Mouse (Mus musculus) erythroid progenitor cell, adult 5-6 weeks (primary cell): ENCODE data around the gene Tmem247. TPM values are rescaled to one million over a fixed set of nuclear protein-coding genes. Genes with fewer than 3 reads are reported as not detected.

ENCODE experiments used
- ATAC-seq: replicated peaks from 2 replicates; pipeline ENCODE4 v1.8.0; 2016; ENCODE audit warnings: moderate number of reproducible peaks, mild to moderate bottlenecking, moderate TSS enrichment, inconsistent platforms; ENCODE audit not compliant: poor library complexity, low FRiP score, severe bottlenecking
- total RNA-seq, 2 experiments: library from RNA; stranded (forward) in 1 of 2; stranded (reverse) in 1 of 2; fragments of 150-400 nt in 1 of 2; fragments of 186-747, 209-891 nt in 1 of 2; gene quantifications; 2 replicates each; pipeline versions ENCODE4 v1.2.3 to v1.2.4; 2015 to 2017; ENCODE audit warnings: low replicate concordance in 2 of 2

Gene Tmem247
- total RNA-seq (2015; ENCODE audit: low replicate concordance) (not detected in 2 replicates), total RNA-seq (2017; ENCODE audit: low replicate concordance) (not detected in 2 replicates)

GRCm38 (mm10) chr17:86917048-86917447, at the start of gene Tmem247:
Gene Tmem247 (plus strand): TSS chr17:86917348.
- no peak for ATAC-seq

DNA sequence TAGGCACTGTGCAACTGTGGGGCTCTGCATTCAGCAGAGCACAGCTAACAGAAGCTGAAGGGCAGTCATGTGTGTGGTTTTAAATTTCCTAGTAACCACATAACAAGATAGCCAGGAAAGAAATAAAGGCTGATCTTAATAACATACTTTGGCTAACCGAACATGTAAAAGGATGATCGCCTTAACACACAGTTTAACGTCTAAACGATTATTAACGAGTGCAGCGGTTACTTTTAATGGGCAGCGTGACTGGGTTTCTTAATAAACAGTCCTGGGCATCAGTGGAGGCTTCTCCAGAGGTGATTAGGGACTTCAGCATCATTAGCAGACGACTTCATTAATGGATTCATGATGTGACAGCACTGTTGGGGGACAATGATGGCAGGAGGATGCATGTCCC, 46.6 kb upstream of the Tmem247 start:
- ATAC-seq, result no peak

DNA sequence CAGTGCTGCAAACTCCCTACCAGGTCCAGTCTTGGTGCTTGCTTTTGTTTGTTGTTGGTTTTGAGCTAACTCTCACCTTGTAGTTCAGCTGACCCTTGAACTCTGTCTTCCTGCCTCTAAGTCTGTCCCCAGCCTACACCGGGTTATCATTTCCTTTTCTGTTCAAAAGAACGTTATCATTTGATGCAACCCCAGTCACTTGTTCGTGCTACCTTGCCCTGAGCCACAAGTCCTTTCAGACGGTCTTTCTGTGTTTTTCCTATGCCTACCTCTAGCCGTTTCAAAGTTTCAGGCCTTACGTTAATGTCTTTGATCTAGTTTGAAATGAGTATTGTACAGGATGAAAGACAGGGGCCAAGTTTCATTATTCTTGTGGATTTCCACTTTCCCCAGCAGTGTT, 44.5 kb upstream of the Tmem247 start:
- no peak for ATAC-seq

DNA sequence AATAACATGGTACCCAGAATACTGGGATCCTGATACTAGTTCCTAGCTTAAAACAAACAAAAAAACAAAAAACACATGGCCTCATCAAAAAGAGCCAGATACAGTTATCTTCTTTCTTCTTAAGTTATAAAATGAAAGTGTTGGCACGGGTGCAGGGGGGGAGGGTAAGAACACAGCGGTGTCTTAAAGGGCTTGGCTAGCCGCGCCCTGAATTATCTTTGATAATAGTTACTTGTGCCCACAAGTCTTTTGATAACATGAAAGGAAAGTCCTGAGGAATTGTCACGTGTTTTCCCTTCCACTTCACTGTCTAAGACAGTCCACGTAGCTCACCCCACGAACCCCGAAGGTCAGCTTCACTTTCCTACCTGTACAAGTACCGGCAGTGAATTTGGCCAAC, 40.2 kb upstream of the Tmem247 start:
- no peak for ATAC-seq

- ATAC-seq, result no peak
Measured at GRCm38 (mm10) chr17:86877747-86878146, 39.4 kb upstream of the Tmem247 start.

DNA sequence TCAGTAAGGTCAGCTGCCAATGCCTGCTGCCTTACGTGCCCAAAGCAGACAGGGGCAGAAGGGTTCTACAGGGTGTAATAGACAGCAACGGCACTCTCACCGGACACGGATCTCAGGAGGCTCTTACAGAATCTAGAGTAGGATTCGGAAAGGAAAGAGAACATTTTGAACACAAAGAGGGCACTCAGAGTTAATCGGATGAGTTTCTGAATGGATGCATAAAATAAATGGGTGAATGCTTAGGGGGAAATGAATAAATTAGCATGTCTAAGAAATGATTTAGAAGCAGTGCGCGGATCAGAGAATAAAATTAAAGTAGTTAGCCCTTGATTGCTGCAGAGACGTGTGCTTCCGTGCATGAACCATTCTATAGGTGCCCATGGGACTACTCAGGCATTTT, 37.1 kb upstream of the Tmem247 start:
- ATAC-seq, result no peak

GRCm38 (mm10) chr17:86880461-86881044, 36.6 kb upstream of the Tmem247 start:
- no peak for ATAC-seq

DNA sequence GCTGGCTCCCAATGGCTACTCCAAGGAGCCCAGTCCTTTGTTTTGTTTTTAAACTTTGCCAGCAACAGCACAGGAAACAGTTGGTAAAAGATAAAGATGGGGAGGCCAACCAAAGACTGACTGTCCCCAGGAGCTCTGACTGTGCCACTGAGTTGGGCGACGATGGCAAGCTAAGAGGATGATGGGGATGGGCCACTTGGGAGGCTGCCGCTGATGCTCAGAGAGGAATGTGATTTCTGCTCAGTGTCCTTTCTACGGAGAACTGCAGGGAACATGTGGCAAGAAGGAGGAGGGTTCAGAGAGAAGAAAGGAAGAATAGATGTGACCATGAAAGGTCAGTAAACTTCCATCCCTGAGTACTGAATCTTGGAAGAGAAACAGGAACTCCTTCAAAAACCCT, 22.0 kb upstream of the Tmem247 start:
- ATAC-seq, result no peak

DNA sequence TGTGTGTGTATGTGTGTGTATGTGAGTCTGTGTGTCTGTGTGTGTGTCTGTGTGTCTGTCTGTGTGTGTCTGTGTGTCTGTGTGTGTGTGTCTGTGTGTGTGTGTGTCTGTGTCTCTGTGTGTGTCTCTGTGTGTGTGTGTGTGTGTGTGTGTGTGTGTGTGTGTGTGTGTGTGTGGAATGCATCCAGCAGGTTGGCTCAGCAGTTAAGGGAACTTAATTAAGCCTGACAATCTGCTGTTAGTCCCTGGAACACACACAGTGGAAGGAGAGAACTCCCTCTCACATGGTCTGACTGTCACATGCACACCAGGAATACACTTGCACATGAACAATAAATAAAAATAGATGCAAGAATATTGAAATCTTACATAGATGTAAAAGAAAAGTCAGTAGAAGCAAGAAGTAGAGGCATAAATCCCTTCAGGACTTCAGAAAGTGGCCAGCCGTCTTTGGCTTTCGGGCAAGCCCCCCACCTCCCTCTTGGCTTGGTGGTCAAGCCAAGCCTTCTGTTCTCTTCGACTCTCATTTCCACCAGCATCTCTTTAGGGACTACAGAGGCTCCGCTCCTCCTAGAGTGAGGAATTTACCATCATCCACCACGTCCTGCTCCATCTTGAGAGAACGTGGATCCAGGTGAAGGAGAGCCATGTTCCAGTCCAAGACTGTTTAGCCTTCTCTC, 19.5 kb upstream of the Tmem247 start:
- ATAC-seq, result no peak

DNA sequence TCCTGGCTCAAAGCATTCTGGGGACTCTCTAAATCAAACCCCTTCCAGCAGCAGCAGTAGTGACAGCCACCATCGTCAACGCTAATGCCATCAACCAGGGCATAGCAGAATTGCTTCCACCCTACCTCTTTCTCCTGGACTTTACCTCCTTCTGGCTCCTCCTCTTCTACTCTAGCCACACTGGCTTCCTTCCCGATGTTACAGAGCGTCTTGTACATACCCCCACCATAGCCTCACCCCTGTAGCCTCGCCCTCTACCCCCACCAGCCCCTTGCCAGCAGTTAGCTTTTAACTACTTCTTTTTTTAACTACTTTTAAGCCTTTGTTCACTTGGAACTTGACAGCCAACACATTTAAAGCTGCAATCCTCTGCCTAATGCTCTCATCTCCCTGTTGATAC, 17.3 kb upstream of the Tmem247 start:
- ATAC-seq, result no peak

GRCm38 (mm10) chr17:86900564-86900963, 16.6 kb upstream of the Tmem247 start:
- no peak for ATAC-seq

GRCm38 (mm10) chr17:86902399-86903067, 14.6 kb upstream of the Tmem247 start:
- ATAC-seq, result no peak

DNA sequence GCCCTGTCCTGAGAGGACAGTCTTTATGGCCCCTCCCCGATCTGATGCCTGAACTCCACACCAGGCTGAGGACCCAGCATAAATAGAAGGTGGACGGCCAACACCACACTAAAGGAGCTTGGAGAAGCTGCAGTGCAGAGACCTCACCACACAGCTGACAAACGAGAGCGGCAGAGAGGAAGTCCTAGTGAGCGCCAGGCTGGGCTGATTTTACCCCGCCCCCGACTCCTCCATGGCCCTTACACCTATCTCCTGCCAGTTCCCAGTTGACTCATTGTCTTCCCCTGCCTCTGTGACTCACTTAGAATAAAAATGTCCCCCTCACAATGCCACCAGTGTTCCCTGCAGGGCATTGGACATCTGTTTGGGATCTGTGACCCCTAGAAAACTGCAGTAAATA, 13.6 kb upstream of the Tmem247 start:
- ATAC-seq, result no peak

GRCm38 (mm10) chr17:86904206-86904605, 12.9 kb upstream of the Tmem247 start:
- ATAC-seq, result no peak

DNA sequence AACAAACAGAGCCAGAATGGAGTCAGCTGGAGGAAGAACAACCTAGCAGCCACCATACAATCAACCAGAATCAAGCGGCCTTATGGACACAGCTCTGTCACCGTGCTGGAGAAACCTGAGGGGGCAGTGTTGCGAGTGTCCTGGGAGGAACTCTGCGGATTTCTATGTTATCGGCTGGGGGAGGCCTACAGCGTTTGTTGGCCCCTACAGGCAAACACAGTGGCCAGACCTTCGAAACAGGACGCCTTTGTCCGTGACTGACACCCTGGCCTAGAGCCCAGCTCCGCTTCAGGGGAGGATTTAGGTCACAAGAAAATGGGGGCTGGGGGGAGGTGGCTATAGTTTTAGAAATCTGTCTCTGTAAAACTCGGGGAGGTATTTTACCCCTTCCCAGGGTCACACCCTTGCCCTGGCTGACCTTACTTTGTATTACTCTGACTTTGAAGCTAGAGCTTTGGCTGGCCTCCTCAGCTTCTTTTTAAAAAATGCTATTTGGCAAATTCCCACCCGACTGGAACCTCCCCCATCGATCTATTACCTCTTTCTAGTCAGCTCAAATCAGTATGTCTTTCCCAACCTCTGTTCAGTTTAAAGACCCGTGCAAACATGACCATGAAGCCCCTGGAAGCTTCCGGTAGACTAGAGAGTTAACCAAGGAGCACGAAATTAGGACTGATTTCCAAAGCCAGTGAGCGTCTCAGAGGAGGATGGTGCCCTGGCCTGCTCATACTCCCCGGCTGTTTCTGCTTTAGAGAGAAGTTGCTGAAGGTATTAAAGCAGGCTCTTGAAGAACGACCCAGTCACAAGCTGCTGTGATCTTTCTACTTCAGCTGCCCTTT, 11.6 kb upstream of the Tmem247 start:
- no peak for ATAC-seq

- ATAC-seq, result no peak
Measured at GRCm38 (mm10) chr17:86906136-86906461, 11.0 kb upstream of the Tmem247 start.

DNA sequence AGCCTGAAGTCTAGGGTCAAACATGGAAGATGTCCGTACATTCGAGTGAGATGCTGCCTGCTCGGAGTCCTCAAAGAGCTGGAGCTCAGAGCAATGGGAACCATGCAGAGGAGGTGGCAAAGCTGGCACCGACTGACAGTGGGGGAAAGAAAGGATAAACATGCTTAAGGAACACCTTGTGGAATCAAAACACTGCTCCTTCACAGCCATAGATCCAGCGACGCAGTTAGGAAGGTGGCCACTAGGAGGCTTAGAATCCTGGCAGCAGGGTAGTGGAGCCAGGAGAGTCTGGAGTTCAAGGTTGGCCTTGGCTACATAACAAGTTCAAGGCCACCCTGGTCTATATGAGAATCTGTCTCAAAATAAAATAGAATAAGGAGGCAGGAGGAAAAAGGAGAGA, 10.5 kb upstream of the Tmem247 start:
- no peak for ATAC-seq

DNA sequence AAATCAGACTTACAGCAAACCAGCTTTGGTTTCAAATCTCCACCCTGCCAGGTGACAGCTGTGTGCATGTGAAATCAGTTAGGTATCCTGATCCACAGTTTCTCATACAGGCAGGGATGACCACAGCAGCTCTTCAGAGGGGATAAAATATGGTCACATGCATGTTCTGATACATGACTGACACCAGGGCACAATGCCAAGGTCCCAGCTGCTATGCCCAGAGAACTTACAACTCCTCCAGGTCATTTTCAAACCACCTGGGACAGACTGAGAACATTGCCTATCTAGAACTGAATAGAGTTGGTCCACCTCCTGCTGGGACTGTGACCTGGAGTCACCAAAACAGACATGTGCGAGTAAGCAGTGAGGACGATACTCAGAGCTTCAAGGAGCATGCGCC, 10.1 kb upstream of the Tmem247 start:
- no peak for ATAC-seq

DNA sequence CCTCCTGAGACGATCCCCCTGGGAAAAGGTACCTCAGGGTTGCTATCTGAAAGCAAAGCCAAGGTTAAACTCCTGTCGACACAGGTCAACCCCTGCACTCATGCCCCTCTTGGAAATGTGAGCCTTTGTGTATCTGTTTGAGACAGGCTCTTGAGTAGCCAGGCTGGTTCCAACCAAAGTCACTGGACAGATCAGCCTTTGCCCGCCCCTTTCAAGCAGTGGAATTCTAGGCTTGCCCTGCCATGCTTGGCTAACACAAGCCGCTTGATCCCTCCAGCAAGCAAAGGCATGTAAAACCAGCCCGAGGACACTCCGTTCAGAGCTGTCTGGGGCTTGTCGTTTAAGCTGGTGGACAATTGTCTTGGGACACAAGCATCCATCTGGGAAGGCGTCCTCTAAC, 8.8 kb upstream of the Tmem247 start:
- no peak for ATAC-seq

DNA sequence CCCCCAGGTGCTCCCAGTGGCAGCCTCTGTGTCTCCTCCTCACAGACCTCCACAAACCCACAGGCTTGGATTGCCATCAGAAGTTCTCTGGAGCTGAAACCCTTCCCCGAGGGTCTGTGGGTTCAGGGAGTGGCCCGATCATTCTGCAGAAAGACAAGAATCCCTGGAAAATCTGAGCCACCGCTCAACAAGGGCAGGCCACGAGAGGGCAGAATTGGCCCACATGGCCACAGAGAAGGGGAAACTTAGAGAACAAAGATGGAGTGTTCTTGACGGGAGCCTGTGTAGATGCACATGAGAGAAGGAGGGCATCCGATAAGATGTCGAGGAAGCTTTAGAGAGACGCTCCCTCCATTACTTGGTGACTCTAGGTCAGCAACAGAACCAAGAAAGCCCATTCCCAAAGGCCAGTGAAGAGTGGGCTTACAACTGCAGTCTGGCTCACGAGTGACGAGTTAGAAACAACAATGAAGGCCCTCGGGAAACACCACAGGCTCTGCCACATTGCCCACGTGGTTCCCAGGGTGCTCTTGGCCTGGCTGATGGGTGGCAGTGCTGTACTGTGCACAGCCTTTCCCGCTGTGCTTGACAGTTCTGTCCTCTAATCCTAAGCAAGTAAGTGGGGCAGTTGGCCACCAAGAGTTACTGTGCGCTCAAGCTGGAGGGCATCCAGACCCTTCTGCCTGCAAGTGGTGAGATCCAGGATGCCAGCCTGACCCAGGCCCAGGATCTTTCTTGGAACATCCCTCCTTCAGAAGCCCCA, 7.2 kb upstream of the Tmem247 start:
- no peak for ATAC-seq
